Mouse (Mus musculus) bone marrow macrophage, adult 2 months (primary cell): ENCODE results near the gene Gm49337. TPM values are rescaled to one million over a fixed set of nuclear protein-coding genes. Genes with fewer than 3 reads are reported as not detected.

Source experiments
- H3K27ac ChIP-seq: 2 replicates; pipeline ENCODE4 v1.5.1; 2012; ENCODE audit warnings: low read depth, low read length; ENCODE audit not compliant: insufficient read depth
- H3K4me1 ChIP-seq: 2 replicates; pipeline ENCODE4 v1.6.1; 2012; ENCODE audit warnings: low read length; ENCODE audit not compliant: control insufficient read depth, insufficient read depth
- H3K4me3 ChIP-seq: 2 replicates; pipeline ENCODE4 v1.5.1; 2012; ENCODE audit warnings: mild to moderate bottlenecking, low read length, moderate library complexity; ENCODE audit not compliant: insufficient read depth
- CTCF ChIP-seq: IDR thresholded peaks from 2 replicates; pipeline ENCODE4 v1.5.1; 2012; ENCODE audit warnings: low read depth, mild to moderate bottlenecking, low read length, moderate library complexity
- POLR2A ChIP-seq: IDR thresholded peaks from 2 replicates; pipeline ENCODE4 v1.6.1; 2012; ENCODE audit warnings: mild to moderate bottlenecking, low read depth, low read length, borderline replicate concordance
- polyA plus RNA-seq: library from polyadenylated mRNA; stranded (reverse); fragments of >200 nt; gene quantifications from 2 replicates; pipeline ENCODE4 v1.2.4, GENCODE M21; 2012; ENCODE audit not compliant: missing spikeins, insufficient read depth, insufficient read length

The Gm49337 gene
- polyA plus RNA-seq, 1 experiment, result not detected

DNA sequence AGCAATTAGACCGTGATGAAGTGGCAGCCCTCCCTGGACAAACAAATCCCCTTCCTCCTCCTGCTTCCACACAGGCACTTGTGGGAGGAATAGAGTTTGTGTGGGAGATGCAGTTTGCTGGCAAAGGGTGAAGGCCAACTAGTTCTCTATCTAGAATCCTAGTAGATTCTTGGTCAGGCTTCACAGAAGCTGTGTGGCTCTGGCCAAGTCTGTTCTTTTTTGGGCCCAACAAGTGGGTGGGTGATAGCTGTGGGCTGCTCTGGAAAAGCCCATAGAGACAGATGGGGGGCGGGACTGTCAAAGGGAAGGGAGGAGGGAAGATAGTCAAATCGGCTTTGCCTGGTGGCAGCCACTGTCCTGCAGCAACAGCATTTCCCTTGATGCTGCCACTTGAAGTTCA is 12.4 kb upstream of the Gm49337 start:
- peaks cover 7% of the 10 kb centered on the region for H3K4me1 ChIP-seq
- H3K4me3 ChIP-seq, result no peak overlapping the region
- TF ChIP-seq CTCF (no peak), POLR2A (no peak)
- no peak overlapping the region for H3K27ac ChIP-seq

DNA sequence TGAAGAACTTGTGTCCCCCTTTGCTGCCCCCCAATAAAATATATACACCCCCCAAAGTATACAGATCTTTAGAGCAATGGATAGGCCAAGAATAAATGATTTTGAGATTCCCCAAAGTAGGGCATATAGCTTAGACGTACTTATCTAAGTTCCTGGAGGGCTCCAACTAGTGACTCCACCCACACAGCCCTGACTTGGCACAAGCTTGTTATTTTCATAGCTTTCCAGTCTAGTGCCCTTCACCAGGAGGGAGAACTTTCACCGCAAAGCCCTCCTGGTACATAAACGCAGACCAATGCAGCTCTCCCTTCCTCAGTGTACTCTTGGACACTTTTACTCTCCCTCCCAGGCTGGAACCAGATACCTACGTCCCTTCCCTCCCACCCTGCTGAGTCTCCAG is 11.0 kb upstream of the Gm49337 start:
- Histone ChIP-seq H3K4me3 (no peak overlapping the region), H3K4me1 (peaks cover 7% of the 10 kb centered on the region), H3K27ac (no peak overlapping the region)
- TF ChIP-seq POLR2A (no peak), CTCF (no peak)

- Histone ChIP-seq H3K4me1 (peaks cover 10% of the 10 kb centered on the region), H3K4me3 (no peak overlapping the region), H3K27ac (no peak overlapping the region)
- no peak for TF ChIP-seq POLR2A
- TF ChIP-seq CTCF, result no peak
Measured at GRCm38 (mm10) chr4:116164759-116165554, 8.2 kb upstream of the Gm49337 start.

DNA sequence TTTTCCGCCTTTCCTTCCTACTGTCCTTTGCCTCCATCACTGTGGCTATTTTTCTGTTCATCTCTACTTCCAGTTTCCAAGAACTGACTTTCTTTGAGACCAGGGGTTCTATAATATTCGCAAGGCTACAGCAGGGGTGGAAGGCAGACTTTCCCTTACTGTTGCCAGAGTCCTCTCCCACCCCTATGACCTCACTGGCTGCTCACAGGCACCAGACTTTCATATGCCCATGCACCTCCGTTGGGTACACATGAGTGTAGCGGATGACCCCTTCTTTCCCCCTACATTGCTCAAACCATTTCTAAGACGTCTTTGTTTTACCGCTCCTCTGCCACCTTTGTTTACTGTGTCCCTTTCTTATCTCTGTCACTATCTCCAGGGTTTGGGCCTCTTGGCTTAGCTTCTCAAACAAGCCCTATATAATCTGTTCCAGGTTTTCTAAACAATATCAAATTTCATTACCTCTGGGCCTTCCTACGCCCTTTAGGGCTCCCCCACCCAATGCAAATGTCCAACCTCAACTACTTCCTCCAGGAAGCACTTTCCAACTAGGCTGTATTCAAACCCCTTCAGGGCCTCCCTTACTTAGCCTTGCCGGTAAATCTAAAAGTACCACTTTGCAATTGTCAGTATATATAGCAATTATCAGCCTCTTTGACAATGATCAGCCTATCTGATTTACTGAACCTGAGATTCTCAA is 7.3 kb upstream of the Gm49337 start:
- Histone ChIP-seq H3K4me3 (no peak overlapping the region), H3K4me1 (peaks cover 10% of the 10 kb centered on the region), H3K27ac (no peak overlapping the region)
- TF ChIP-seq CTCF (no peak), POLR2A (no peak)

- Histone ChIP-seq H3K4me3 (no peak within 1 kb of the TSS), H3K4me1 (peaks cover 10% of the 10 kb centered on the region), H3K27ac (no peak within 1 kb of the TSS)
- no peak for TF ChIP-seq CTCF
- TF ChIP-seq POLR2A, result no peak
Measured at GRCm38 (mm10) chr4:116167404-116167803, 5.8 kb upstream of the Gm49337 start, which contains the start of gene Tspan1. Gene Tspan1 (minus strand): TSS chr4:116167601.

GRCm38 (mm10) chr4:116168617-116169352 is 4.4 kb upstream of the Gm49337 start:
- H3K4me3 ChIP-seq, result no peak overlapping the region
- TF ChIP-seq CTCF, result peak; percentile 66
- TF ChIP-seq POLR2A, result no peak
- peaks cover 9% of the 10 kb centered on the region for H3K4me1 ChIP-seq
- H3K27ac ChIP-seq, result no peak overlapping the region

- Histone ChIP-seq H3K27ac (no peak overlapping the region), H3K4me1 (peaks cover 10% of the 10 kb centered on the region), H3K4me3 (no peak overlapping the region)
- TF ChIP-seq CTCF (no peak), POLR2A (no peak)
Measured at GRCm38 (mm10) chr4:116169353-116169672, 3.9 kb upstream of the Gm49337 start.

DNA sequence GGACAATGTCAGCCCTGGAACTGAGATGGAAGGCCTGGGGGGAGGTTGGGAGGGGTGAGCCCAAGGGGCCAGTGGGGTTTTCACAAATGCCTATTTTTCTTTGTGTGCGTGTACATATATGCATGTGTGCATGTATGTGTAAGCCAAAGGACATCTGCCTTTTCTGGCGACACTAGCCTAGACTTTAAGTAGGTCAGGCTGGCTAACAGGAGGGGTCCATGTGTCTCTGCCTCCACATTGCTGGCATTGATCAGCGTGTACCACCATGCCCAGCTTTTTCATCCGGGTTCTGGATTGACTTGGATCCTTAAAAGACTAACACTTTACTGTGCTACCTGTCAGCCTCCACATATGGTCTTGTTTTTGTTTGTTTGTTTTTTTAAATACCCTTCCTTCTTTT is 568 bp downstream of the Gm49337 start:
- no peak overlapping the region for H3K27ac ChIP-seq
- no peak overlapping the region for H3K4me3 ChIP-seq
- peaks cover 35% of the 10 kb centered on the region for H3K4me1 ChIP-seq
- TF ChIP-seq CTCF, result no peak
- no peak for TF ChIP-seq POLR2A

DNA sequence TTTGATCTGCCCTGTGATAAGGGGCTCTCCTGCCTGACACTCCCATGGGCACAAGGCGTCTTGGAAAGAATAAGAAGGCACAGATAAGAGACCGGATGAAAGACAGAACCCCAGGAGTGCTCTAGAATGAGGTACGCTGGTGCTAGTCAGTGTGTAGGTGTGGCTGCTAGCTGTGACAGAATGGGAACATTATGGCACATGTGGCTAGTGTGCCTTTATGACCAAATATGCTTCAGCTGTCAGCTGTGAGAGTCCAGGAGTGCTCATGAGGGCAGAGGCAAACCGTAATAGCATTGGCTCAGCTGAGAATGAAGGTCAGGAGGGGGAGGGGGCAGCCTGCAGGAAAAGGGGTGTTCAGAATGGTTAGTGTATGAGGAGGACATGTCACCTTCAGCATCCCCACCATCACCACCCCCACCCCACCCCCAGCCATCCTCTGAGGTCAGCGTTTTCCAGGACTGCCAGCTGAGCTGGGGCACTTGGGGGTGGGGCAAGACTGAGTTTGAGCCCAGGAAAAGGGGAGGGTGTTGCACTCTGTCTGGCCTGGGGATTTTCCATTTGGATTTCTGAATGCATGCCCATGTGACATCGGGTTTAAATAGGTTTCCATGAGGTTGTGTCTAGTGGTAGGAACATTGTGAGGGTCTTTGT is 1.4 kb downstream of the Gm49337 start:
- Histone ChIP-seq H3K4me3 (no peak overlapping the region), H3K4me1 (peaks cover 34% of the 10 kb centered on the region), H3K27ac (no peak overlapping the region)
- no peak for TF ChIP-seq POLR2A
- no peak for TF ChIP-seq CTCF

DNA sequence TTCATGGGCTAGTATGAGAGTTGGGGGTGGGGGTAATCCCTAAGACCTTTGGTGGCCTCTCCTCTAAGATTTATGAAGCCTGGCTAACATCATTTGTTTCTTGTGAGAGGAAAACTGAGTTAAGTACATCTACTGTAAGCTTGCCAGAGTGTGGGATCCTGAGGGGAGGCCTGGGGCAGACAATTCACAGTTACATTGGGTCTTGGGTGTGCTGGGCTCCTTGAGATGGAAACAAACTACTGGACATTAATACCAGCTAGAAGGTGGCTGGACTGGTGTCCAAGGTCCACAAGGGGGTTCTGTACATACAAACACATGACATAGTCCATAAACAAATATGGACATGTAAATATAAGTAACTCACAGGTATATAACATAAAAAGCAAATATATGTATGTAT is 2.0 kb downstream of the Gm49337 start:
- TF ChIP-seq POLR2A (no peak), CTCF (no peak)
- no peak overlapping the region for H3K4me3 ChIP-seq
- no peak overlapping the region for H3K27ac ChIP-seq
- H3K4me1 ChIP-seq, result peaks cover 34% of the 10 kb centered on the region
